Mouse (Mus musculus) monocyte, adult 5-6 weeks (primary cell): ENCODE measurements around the gene Ppp2r5e. TPM values are rescaled to one million over a fixed set of nuclear protein-coding genes. Genes with fewer than 3 reads are reported as not detected.

Experiments
- ATAC-seq: fragments of 153-309, 156-312 bp; replicated peaks from 2 replicates; pipeline ENCODE4 v1.8.0; 2017; ENCODE audit warnings: mild to moderate bottlenecking; ENCODE audit not compliant: low TSS enrichment, insufficient number of reproducible peaks, severe bottlenecking, poor library complexity, low FRiP score
- total RNA-seq: library from RNA; stranded (forward); fragments of 200-1000, 200-491, 200-594 nt; gene quantifications from 3 replicates; pipeline ENCODE4 v1.2.3, GENCODE M21; 2017

Ppp2r5e gene
- total RNA-seq, 1 experiment from 2014 or later, result 18.1 TPM

DNA sequence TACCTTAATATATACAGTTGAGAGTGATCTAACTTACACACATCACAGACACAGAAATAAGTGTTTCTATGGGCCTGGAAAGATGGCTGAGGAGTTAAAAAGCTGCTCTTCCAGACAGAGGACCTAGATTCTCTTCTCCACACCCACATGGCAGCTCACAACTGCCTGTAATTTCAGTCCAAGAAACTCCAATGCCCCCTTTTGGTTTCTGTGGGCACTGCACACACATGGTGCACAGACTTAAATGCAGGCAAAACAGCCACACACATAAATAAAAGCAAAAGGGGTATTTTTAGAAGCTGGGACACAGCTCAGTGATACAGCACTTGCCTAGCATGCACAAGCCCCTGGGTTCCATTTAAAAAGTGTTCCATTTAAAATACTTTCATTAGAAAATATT, 8.5 kb downstream of the Ppp2r5e start:
- no peak for ATAC-seq

DNA sequence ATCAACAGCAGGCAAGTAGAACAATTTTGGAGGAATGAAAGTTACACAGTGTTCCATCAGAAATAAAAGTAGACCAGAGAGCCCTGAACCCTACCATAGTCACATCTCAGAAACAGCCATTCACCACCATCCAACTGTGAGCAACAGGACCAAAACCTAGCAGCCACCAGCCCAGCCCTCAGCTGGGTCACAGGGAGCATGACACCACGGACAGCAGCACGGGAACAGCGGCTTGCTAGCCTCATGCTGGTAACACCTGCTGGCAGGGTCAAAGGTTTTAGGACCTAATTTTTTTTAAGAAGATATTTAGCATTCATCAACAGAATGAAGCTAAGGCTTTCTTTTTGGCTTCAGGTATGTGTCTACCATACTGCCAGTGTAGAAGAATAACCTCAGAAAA, 12.3 kb downstream of the Ppp2r5e start:
- ATAC-seq, result no peak

DNA sequence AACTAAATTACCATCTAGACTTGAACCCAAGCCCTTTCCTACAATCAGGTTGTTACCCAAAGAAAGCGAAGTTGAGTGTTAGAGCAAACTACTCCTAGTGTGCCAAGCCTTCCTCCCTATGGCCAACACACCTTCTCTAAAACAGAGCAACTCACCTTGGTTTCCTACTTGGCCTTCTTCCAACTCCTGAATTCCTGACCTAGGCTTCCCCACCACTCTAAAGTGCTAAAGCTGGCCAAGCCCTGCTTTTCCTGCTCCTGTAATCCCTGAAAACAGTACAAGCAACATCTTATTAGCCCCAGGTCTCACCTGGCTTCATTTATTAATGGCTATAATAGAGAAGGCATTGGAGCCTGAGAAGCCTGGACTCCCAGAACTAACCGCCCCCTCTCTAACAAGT, 17.0 kb downstream of the Ppp2r5e start:
- ATAC-seq, result no peak

DNA sequence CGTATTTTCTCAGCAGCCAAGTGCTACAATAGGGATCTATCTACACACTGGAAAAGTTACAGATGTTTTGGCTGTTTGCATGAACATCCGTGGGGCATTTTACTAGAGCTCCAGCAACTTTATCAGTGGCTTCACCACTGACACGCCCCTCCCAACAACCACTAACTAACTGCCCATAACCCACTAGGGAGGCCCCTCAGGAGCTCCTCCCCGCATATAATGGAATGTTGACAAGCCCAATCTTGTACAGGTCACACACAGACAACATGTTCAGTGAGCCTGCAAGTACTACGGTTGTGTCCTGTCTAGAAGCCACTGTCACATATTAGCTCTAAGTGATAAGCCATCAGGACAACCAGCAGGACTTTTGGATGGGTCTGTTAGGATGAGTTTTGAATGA, 18.8 kb downstream of the Ppp2r5e start:
- no peak for ATAC-seq

DNA sequence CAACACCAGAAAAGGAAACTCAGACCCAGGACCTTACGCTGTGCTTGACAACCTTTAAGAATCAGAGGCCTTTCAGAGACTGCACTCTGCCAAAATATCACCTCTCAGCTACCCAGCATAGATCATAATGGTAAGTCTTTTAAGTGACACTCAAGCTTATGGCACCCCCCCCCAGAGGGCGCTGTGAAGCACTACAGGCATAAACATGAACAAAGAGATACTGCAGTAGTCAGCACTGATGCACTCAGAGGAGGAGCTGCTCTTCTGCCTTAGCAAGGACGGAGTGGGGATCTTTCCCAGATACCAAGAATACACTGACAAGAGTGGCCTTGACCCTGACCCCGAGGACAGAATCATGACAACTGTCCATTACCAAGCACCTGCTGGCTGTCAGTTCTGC, 23.8 kb downstream of the Ppp2r5e start:
- peak; percentile 56; the same call in 1 of the 2 replicates for ATAC-seq

DNA sequence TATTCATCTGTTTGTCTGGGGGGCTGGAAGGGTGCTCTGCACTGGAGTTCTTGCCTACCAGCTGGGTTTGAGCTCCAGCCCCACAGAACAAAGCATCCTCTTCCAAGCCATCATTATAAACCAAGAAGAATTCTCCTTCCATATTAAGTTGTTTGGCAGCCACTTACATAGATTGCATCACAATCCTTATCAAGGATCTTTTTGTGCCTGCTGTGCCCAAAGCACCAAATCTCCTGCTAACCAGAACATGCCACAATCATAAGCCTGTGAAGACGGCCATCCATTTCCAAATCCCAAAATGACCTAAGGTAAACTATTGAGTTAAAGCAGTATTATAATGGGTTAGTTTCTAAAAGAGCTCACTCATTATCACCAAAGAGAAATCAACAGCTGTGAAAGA, 25.9 kb downstream of the Ppp2r5e start:
- ATAC-seq, result no peak

DNA sequence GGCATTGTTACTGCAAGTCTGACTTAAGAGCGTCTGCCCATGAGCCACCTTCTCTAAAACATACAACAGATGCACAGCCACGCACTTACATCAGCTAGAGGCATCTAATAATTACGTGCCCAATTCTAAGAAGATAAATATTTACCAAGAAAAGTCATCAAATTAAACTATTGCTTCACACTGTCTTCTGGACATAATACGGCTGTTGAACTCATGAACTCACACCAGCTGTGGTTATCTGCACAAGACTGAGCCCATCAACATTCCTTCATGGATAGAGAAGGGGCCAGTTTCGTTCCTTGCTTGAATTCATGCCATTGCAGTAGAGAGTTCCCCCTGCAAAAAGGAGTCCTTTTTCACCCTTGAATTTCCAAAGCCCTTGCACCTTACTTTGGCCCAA, 28.3 kb downstream of the Ppp2r5e start:
- no peak for ATAC-seq

DNA sequence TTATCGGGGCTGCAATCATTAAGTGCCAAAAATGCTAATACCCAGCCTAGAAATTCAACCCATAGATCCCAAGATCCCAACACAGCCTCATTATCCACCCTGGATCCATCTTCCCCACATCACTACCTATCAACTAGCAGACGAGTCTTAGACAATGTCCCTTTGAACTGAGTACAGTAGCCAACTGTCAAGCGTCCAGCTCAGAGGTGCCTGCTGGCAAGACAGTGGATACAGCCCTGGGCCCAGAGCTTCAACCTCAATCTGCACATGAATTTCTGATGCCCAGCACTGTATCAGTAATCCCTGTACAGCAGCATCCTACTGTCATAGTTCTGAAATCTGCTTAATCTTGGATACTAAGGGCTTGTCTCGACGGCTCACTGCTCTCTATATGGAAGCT, 30.3 kb downstream of the Ppp2r5e start:
- no peak for ATAC-seq

DNA sequence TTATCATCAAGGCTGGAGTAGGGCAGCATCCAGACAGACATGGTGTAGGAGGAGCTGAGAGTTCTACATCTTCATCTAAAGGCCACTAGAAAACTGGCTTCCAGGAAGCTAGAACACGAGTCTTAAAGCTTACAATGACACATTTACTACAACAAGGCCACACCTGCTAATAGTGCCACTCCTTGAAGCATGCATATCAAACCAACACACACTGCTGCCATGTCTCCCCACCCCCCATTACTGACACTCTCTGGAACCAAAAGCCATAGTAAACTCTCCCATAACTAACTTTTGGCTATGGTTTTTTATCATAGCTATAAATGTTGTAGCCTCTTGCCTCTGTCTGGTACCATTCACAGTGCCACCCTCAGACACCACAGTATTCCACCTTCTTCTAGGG, 31.5 kb downstream of the Ppp2r5e start:
- ATAC-seq, result no peak

DNA sequence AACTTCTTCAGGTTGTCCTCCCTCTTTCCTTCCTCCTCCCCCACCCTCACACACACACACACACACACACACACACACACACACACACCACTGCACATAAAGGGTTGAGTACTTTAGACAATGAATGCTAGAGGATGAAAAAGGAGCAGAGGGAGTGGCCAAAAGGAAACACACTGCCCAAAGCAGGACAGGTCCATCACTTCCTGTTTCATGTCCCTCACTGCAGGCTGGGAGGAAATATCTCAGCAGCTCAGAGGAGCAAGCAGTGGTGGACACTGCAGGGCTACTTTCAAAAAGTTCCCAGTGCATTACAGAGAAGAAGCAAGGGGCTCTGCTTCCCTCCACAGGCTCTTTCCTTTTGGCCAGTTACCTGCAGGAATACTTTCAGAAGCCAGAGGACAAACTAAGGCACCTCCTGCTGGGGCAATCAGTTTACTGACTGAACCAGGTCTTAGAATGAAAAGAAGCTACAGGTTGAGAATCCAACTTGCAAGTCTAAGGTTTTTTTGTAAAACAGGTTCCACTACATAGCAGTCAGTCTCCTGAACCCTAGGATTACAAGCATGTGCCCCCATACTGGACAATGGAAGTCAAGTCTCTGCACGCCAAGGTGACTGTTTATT, 32.9 kb downstream of the Ppp2r5e start:
- 0 out of 2 replicates have a peak, but pooled peaks have one; percentile 31 for ATAC-seq

DNA sequence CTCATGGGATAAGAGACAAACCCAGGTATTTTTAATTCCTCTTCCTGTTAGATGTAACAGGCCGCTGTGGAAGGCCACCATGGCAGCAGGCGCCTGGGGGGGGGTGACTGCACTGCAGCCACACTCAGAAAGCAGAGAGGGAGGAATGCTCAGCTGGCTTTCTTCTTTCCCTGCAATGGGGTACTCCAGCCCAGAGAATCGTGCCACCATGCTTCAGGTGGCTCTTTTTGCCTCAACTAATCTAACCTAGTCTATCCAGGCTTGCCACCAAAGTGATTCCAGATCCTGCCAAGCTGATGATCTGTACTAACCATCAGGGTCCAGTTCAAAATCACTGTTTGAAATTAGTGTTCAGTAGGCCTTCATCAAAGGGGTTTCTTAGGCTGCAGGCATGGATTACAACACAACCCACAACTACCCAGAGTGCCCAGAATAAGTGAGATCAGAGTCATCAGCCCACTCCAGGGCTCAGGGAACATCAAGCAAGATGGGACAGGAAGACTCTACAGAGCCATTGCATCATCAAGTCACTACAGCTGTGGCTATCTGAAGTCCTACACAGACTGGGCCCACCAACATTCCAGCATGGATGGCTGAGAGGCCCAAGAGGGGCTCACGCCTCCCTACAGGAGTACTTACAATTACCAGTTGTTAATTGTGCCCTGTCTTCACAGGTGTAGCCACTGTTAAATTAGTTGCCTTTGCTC, 35.2 kb downstream of the Ppp2r5e start:
- ATAC-seq, result no peak

DNA sequence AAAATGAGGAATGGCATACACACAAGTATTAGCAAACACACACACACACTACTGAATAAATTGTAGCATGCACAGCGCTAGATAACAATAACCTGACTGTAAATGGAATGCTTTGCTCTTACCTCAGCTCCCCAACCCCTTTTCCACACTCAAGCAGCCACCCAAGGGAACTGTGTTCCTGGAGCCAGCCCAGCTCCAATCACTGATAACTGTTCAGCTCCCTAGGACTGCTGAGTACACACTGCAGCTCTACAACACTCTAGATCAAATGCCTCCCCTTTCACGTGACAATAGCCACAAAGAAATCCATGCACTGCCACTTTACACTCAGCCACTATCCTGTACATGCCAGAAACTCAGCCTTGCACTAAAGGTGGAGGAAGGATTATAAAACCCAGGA, 36.8 kb downstream of the Ppp2r5e start:
- ATAC-seq, result no peak

DNA sequence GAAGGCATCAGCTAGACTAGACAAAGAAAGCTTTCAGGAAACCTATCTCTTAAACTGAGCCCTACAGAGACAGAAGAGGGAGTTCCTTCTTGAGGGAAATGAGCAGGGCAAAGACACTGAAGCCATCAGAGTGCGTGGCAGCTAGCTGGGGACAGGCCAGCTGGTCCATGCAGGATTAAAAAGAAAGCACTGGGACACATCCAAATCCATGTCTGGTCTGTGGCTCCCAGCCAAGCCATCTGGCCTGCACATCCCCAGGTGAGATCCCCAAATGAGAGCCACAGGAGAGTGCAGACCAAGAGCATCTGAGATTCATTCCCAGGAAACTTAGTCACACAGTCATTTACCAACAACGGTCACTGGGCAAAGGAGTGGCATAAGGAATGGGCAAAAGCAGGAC, 38.2 kb downstream of the Ppp2r5e start:
- no peak for ATAC-seq

DNA sequence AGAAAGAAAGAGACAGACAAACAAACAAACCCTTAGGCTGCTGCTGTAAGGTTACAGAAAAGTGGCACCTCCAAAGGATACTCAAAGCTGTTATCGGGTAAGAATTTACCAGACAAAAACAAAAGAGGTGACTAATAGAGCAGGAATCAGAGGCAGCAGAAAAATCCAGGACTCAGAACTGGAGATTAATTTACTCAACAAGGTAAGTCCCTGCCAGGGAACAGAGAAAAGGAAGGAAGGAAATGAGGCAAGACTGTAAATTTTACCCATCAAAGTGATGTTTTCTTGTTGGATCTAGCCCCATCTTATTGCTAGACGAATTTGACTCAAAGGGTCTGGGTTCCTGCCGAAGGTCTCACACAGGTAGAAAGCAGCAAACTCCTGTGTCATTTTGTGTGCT, 41.0 kb downstream of the Ppp2r5e start:
- no peak for ATAC-seq

DNA sequence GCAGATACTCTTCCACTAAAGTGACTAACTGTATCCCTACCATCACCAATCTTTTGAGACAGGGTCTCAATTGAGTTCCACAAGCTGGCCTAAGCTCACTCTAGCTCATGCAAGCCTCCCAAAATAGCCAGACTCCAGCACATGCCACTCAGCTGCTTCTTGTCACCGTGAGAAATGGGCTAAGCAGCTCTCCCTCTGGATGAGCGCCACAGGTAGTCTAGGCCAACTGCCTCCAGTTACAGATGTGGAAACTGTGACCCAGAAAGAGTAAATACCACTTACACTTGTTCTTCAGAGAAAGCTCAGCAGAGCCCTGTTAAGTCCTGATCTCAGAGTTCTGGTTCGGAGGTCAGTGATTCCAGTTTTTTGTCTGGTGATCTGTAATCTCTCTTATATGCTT, 43.7 kb downstream of the Ppp2r5e start:
- ATAC-seq, result no peak

DNA sequence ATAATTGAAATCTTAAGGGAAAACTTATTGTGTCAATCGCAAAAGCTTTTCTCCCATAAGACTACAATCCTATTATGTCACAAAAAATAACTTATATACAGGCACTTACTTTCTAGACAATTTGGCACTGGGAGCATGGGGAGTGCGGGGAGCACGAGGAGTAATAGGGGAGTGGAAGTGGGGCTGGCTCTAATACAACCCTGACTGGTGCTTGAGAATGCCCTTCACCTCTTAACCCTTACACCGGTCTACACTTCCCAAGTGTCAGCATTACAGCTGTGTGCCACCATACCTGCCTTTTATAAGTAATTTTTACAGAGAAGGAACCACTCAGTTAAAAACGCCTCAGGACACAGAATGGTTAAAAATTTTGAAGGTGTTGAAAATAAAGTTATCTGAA, 44.4 kb downstream of the Ppp2r5e start:
- no peak for ATAC-seq

DNA sequence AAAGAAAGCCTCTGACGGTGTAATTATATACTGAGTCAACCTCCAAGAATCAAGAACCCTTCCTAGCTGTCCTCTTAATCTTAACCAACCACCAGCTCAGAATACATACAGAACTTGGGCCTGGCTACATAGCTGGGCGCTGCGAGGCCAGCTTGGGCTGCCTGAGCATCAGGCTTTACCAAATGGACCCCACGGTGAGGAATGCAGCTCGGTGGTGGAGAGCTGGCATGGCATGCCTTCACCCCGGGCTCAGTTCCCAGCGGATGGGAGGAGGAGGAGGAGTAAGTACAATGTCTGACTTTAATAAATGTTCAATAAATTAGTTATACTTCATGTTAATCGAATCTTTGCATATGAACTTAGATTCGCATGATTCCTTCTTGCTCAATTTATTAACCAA, 47.0 kb downstream of the Ppp2r5e start:
- no peak for ATAC-seq

DNA sequence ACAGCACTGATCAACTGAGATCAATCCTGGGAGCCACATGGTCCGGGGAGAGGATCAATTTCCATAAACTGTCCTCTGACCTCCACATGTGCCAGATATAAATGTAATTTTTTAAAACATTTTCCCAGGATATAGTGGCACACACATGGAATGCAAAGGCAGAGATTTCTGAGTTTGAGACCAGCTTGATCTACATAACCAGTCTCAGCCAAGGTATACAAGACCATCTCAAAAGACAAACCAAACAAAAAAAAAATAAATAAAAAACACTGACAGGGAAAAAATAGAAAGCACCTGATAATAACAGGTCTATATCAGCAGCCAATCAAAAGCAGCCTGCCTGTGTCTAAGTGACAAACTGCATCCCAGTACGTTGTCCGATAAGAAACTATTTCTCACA, 48.9 kb downstream of the Ppp2r5e start:
- no peak for ATAC-seq

DNA sequence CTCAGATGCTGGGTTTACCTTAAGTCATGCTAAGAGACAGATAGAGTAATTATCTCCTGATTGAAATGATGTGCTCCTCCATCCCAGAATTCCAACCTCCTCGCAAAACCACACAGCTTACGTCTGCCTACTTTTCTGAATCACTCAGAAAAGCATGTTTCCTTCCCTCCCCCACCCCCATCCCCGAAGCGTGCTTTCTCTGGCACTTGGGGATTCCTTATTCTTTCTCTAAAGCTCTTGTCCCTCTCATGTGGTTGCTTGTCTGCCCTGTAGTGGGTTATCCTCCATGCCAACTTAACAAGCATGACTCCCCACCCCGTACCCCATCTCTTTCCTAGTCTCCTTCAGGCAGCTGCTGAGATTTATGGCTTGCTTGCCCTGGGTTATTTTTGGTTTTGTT, 49.8 kb downstream of the Ppp2r5e start:
- no peak for ATAC-seq

DNA sequence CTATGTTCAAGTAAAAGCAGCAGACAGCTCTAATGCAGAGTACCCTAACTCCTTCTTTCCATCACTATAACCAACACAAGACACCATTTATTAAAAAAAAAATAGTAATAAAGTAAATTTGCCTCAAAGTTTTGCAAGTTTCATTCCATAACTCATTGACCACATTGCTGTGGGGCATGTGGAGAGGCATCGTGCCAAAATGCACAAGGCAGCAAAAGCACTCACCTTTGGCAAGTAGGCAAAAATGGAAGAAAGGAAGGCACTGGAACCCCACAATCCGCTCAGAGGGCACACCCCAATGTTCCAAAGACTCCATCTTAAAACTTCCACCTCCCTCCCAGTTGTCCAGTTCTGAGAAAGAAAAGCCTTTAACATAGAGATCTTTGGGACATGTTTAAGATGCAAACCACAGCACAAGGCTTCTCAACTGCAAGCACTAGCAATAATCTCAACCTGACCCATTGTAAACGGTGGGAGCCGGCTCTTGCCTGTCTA, 50.6 kb downstream of the Ppp2r5e start:
- no peak for ATAC-seq
